Mouse (Mus musculus): ENCODE results near the gene Tmod3. TPM values are rescaled to one million over a fixed set of nuclear protein-coding genes. Genes with fewer than 3 reads are reported as not detected.

Gene Tmod3
- polyA plus RNA-seq, 1 experiment: 45.4 TPM

DNA sequence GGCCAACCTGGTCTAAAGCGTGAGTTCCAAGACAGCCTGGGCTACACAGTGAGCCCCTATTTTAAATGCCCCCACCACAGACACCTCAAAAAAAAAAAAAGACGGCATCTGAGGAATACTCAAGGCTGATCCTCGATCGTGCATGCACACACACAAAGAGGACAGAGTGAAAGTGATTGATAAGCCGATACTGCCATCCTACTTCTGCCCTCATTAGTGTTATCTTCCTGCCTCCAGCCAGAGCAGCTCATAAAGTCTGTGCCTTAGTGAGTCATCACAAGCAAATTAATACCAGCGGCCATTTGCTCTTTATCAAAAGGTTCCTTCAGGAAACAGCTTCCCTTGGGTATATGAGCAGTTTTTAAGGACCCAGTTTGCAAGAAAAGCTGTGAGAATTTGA is 4.2 kb upstream of the Tmod3 start:
- no peak for DNase-seq
- no peaks in the 10 kb centered on the region for H3K4me1 ChIP-seq (ENCODE audit: control insufficient read depth, insufficient read depth, low read length)
- H3K27me3 ChIP-seq (ENCODE audit: control insufficient read depth, insufficient read depth, low read length): no peaks in the 10 kb centered on the region
- no peak overlapping the region for H3K27ac ChIP-seq (ENCODE audit: insufficient read depth, low read length)
- no peak for TF ChIP-seq POLR2A (IDR thresholded peaks at IDR 0.05; ENCODE audit: borderline replicate concordance, insufficient read depth, low read length)
- TF ChIP-seq CTCF (IDR thresholded peaks at IDR 0.05; ENCODE audit: borderline replicate concordance, insufficient read depth, low read depth, low read length): no peak
- 90% methylated on average over 6 of the region's 6 CpGs for WGBS
- H3K4me3 ChIP-seq (replicated peaks; ENCODE audit: insufficient read depth, low read depth, low read length): no peak overlapping the region

GRCm38 (mm10) chr9:75563176-75563575 is 3.7 kb upstream of the Tmod3 start:
- H3K27ac ChIP-seq (ENCODE audit: insufficient read depth, low read length): no peak overlapping the region
- TF ChIP-seq CTCF (IDR thresholded peaks at IDR 0.05; ENCODE audit: borderline replicate concordance, insufficient read depth, low read depth, low read length): peak; percentile 27; the same call in 1 of the 2 replicates
- TF ChIP-seq POLR2A (IDR thresholded peaks at IDR 0.05; ENCODE audit: borderline replicate concordance, insufficient read depth, low read length): no peak
- no peak for DNase-seq
- H3K4me1 ChIP-seq (ENCODE audit: control insufficient read depth, insufficient read depth, low read length): no peaks in the 10 kb centered on the region
- H3K27me3 ChIP-seq (ENCODE audit: control insufficient read depth, insufficient read depth, low read length): no peaks in the 10 kb centered on the region
- WGBS: 22% methylated on average over 2 of the region's 2 CpGs
- H3K4me3 ChIP-seq (replicated peaks; ENCODE audit: insufficient read depth, low read depth, low read length): no peak overlapping the region

GRCm38 (mm10) chr9:75561040-75561669 is 1.7 kb upstream of the Tmod3 start:
- Histone ChIP-seq H3K27ac (ENCODE audit: insufficient read depth, low read length) (no peak overlapping the region), H3K4me1 (ENCODE audit: control insufficient read depth, insufficient read depth, low read length) (no peaks in the 10 kb centered on the region; the same call in 1 of the 2 replicates), H3K27me3 (ENCODE audit: control insufficient read depth, insufficient read depth, low read length) (no peaks in the 10 kb centered on the region), H3K4me3 (replicated peaks; ENCODE audit: insufficient read depth, low read depth, low read length) (no peak overlapping the region)
- no peak for TF ChIP-seq POLR2A (IDR thresholded peaks at IDR 0.05; ENCODE audit: borderline replicate concordance, insufficient read depth, low read length)
- TF ChIP-seq CTCF (IDR thresholded peaks at IDR 0.05; ENCODE audit: borderline replicate concordance, insufficient read depth, low read depth, low read length): no peak
- 87% methylated on average over 13 of the region's 13 CpGs for WGBS
- no peak for DNase-seq

- Histone ChIP-seq H3K27me3 (ENCODE audit: control insufficient read depth, insufficient read depth, low read length) (no peaks in the 10 kb centered on the region), H3K4me1 (ENCODE audit: control insufficient read depth, insufficient read depth, low read length) (no peaks in the 10 kb centered on the region; the same call in 1 of the 2 replicates), H3K4me3 (replicated peaks; ENCODE audit: insufficient read depth, low read depth, low read length) (no peak overlapping the region), H3K27ac (ENCODE audit: insufficient read depth, low read length) (no peak overlapping the region)
- TF ChIP-seq CTCF (IDR thresholded peaks at IDR 0.05; ENCODE audit: borderline replicate concordance, insufficient read depth, low read depth, low read length) (no peak), POLR2A (IDR thresholded peaks at IDR 0.05; ENCODE audit: borderline replicate concordance, insufficient read depth, low read length) (no peak)
- no peak for DNase-seq
Measured at GRCm38 (mm10) chr9:75560353-75560752, 896 bp upstream of the Tmod3 start.

DNA sequence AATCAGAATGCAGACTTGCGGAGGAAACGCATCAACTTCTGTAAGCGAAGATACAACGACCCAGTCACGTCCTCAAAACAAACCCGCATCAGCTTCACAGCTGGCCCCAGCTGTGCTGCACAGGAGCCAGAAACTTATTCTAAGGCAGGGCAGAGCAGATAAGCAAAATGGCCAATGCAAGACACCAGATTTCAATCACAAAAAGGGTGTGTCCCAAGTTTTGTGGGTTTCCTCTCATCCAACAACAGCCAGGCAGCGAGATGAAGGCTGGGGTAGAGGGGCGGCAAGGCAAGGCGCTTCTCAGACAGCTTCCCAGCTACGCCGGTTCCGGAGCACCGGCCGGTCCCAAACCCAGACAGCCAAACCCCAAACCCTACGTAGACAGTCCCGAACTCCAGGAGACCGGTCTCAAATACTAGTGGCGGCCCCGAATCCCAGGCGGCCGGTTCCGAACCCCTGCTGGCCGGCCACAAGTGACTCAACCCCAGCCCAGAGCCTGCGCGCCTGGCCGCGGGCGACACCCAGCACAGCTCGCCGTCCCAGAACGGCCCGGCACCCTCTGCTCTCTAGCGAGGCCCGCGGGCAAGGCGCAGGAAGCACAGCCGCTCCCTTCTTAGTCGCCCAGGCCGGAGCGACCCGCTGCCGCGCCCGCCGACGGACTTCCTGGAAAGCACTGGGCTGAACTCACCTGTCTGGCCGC is 495 bp downstream of the Tmod3 start:
- TF ChIP-seq CTCF (IDR thresholded peaks at IDR 0.05; ENCODE audit: borderline replicate concordance, insufficient read depth, low read depth, low read length) (no peak), POLR2A (IDR thresholded peaks at IDR 0.05; ENCODE audit: borderline replicate concordance, insufficient read depth, low read length) (no peak)
- WGBS: under 1% methylated on average over 47 of the region's 47 CpGs
- no peaks in the 10 kb centered on the region; the same call in 1 of the 2 replicates for H3K4me1 ChIP-seq (ENCODE audit: control insufficient read depth, insufficient read depth, low read length)
- no peak for DNase-seq
- H3K27ac ChIP-seq (ENCODE audit: insufficient read depth, low read length): peak overlapping the region; percentile 59; the same call in 1 of the 2 replicates
- no peaks in the 10 kb centered on the region for H3K27me3 ChIP-seq (ENCODE audit: control insufficient read depth, insufficient read depth, low read length)
- H3K4me3 ChIP-seq (replicated peaks; ENCODE audit: insufficient read depth, low read depth, low read length): peak overlapping the region; percentile 94

DNA sequence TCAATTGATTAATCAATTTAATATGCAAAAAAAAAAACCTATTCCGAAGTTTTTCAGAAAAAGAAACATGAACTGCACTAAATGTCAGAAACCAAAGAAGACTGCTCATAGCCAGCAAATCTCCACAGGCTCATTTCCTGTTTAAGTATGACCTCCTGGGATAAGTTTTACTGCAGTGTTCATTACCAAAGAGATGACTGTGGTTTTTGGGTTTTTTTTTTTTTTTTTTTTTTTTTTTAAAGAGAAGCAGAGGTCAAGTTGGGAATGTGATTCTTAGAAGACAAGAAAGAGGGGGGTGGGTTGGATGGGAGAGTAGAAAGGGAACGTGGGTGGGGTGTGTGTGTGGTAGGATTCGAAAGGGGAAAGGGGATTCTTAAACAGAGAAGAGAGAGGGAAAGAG is 1.1 kb downstream of the Tmod3 start:
- Histone ChIP-seq H3K27me3 (ENCODE audit: control insufficient read depth, insufficient read depth, low read length) (no peaks in the 10 kb centered on the region), H3K4me3 (replicated peaks; ENCODE audit: insufficient read depth, low read depth, low read length) (peak overlapping the region; percentile 94), H3K4me1 (ENCODE audit: control insufficient read depth, insufficient read depth, low read length) (no peaks in the 10 kb centered on the region; the same call in 1 of the 2 replicates), H3K27ac (ENCODE audit: insufficient read depth, low read length) (no peak overlapping the region)
- 24% methylated on average over 3 of the region's 3 CpGs for WGBS
- no peak for TF ChIP-seq CTCF (IDR thresholded peaks at IDR 0.05; ENCODE audit: borderline replicate concordance, insufficient read depth, low read depth, low read length)
- TF ChIP-seq POLR2A (IDR thresholded peaks at IDR 0.05; ENCODE audit: borderline replicate concordance, insufficient read depth, low read length): no peak
- no peak for DNase-seq

DNA sequence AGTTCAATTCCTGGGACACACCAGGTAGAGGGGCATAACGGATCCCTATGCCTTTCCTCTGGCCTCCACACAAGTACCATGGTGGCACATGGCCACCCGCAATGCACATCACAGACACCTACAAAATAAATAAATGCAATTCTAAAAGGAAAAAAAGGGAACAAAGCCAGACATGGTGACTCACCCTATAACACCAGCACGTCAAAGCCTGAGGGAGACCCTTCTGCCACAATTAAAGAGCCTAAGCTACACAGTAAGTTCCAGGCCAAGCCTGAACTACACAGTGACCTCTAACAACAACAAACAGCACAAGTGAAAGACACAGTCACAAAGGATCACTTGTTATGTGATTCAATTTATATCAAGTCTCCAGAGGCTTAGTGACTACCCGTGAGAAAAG is 5.7 kb downstream of the Tmod3 start:
- no peaks in the 10 kb centered on the region for H3K27me3 ChIP-seq (ENCODE audit: control insufficient read depth, insufficient read depth, low read length)
- H3K27ac ChIP-seq (ENCODE audit: insufficient read depth, low read length): no peak overlapping the region
- TF ChIP-seq CTCF (IDR thresholded peaks at IDR 0.05; ENCODE audit: borderline replicate concordance, insufficient read depth, low read depth, low read length): no peak
- no peak for TF ChIP-seq POLR2A (IDR thresholded peaks at IDR 0.05; ENCODE audit: borderline replicate concordance, insufficient read depth, low read length)
- WGBS: 73% methylated on average over 4 of the region's 4 CpGs
- DNase-seq: no peak
- peaks cover 5% of the 10 kb centered on the region; the same call in 1 of the 2 replicates for H3K4me1 ChIP-seq (ENCODE audit: control insufficient read depth, insufficient read depth, low read length)
- no peak overlapping the region for H3K4me3 ChIP-seq (replicated peaks; ENCODE audit: insufficient read depth, low read depth, low read length)

DNA sequence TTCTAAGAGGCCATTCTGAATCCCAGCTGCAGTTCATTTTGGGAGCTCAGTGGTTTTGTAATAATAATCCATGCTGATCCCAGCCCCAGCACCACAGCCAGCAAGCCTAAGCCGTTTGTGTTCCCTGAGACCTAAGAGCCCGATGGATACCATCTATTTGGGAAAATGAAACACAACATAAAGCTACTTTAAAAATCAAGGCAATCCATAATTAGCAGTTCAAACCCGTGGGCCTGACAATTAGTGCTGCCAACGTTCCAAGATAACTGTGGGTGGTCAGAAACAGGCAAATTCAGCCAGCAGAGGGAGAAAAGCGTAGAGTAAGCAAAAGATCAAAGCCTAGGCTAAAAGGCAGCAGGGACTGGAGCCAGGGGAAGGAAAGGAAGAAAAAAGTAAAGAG is 8.1 kb downstream of the Tmod3 start:
- peaks cover 5% of the 10 kb centered on the region; the same call in 1 of the 2 replicates for H3K4me1 ChIP-seq (ENCODE audit: control insufficient read depth, insufficient read depth, low read length)
- no peaks in the 10 kb centered on the region for H3K27me3 ChIP-seq (ENCODE audit: control insufficient read depth, insufficient read depth, low read length)
- peak overlapping the region; percentile 13; the same call in 1 of the 2 replicates for H3K27ac ChIP-seq (ENCODE audit: insufficient read depth, low read length)
- peak; percentile 52 to 70 for DNase-seq
- 8% methylated on average over 5 of the region's 5 CpGs for WGBS
- TF ChIP-seq POLR2A (IDR thresholded peaks at IDR 0.05; ENCODE audit: borderline replicate concordance, insufficient read depth, low read length) (no peak), CTCF (IDR thresholded peaks at IDR 0.05; ENCODE audit: borderline replicate concordance, insufficient read depth, low read depth, low read length) (no peak)
- no peak overlapping the region for H3K4me3 ChIP-seq (replicated peaks; ENCODE audit: insufficient read depth, low read depth, low read length)

Data from cerebellum, adult 2 months (tissue).